11 mouse cellular contexts compared by ENCODE assay signal in the genomic region with DNA sequence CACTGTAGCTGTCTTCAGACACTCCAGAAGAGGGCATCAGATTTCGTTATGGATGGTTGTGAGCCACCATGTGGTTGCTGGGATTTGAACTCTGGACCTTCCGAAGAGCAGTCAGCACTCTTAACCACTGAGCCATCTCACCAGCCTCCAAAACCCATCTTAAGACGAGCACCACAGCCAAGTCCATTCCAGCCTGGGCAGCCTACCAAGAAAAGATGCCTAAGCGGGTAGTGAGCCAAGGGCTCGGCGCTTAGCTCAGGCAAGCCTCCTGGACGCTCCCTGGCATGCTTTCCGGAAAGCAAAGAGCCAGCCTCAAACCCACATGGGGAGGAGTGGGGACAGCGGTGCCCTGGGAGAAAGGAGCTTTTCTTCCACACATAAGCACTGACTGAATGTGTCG. TPM values are rescaled to one million over a fixed set of nuclear protein-coding genes. Genes with fewer than 3 reads are reported as not detected.
DNase-seq lines count a peak whose midpoint lies in the region; ATAC-seq lines count a peak whose summit lies in the region.
"Had no signal": no experiment of that assay in that cellular context is flagged by ENCODE, and none has a peak within 500 bp of the region (broad histone marks: within the 10 kb centered on the region; RNA-seq: fewer than 3 reads in every experiment).

No protein-coding gene starts in this region.

- no peak overlapping the region for H3K4me3 ChIP-seq in kidney, embryonic 15.5 days (replicated peaks)

- peak; percentile 38 for DNase-seq in kidney, adult 18-20 months
- DNase-seq in Muller cell, postnatal 12 days (ENCODE audit: inconsistent ontology term) = peak; percentile 80
- DNase-seq in adrenal gland, postnatal 36 days = peak; percentile 28 to 61
- DNase-seq in gastrocnemius, postnatal 25 days = peak; percentile 53
- no peak for DNase-seq in thymus, postnatal 36 days
- DNase-seq in testis, postnatal 10 days (ENCODE audit: low spot score) = no peak
- no peak for DNase-seq in urinary bladder, adult 2 months (ENCODE audit: low spot score)
- DNase-seq: embryo, embryonic 11 days had no signal

- H3K9me3 ChIP-seq in kidney, embryonic 15.5 days (replicated peaks) = no peaks in the 10 kb centered on the region

- H3K4me2 ChIP-seq in kidney, embryonic 15.5 days = no peak overlapping the region

- WGBS in kidney, embryonic 15.5 days = 88% methylated on average over 10 of the region's 10 CpGs

- no peaks in the 10 kb centered on the region for H3K36me3 ChIP-seq in kidney, embryonic 15.5 days

- no peaks in the 10 kb centered on the region for H3K27me3 ChIP-seq in kidney, embryonic 15.5 days

- ATAC-seq in kidney, embryonic 15.5 days (replicated peaks; ENCODE audit: low FRiP score) = no peak

- no peak overlapping the region for H3K9ac ChIP-seq in kidney, embryonic 15.5 days

- no peak overlapping the region for H3K27ac ChIP-seq in kidney, embryonic 15.5 days
- H3K27ac ChIP-seq: macrophage had no signal

- H3K4me1 ChIP-seq in kidney, embryonic 15.5 days = peaks cover 8% of the 10 kb centered on the region

RNA-seq across cellular contexts. Expression of gene Accsl, which starts 43.0 kb away (rescaled TPM):
- polyA plus RNA-seq in kidney, embryonic 15.5 days (2015; fragmentation: Nextera tagmentation; extraction: Ambion mirVana) = not detected in 2 replicates
- total RNA-seq in adrenal gland, postnatal 36 days (2021) = under 1 TPM in 1 of 2 experiments, not detected in 1; 0.86 TPM
- total RNA-seq in gastrocnemius, postnatal 25 days (2021) = not detected
- 0.06 and 0.10 TPM in 2 replicates for polyA plus RNA-seq in urinary bladder, adult 2 months (2012; rRNA removed)
- total RNA-seq: gastrocnemius, postnatal 4 days had no signal
- polyA plus RNA-seq: macrophage had no signal

RNA-seq across cellular contexts. Expression of gene Gm13889, which starts 45.1 kb away (rescaled TPM):
- polyA plus RNA-seq in kidney, embryonic 15.5 days (2015; fragmentation: Nextera tagmentation; extraction: Ambion mirVana) = 9.2 and 11.1 TPM in 2 replicates
- 10 to 100 TPM; 30.9 to 72.6 TPM for total RNA-seq in adrenal gland, postnatal 36 days (2021)
- total RNA-seq in gastrocnemius, postnatal 25 days (2021) = 1 to 10 TPM; 8.3 to 8.8 TPM
- polyA plus RNA-seq in urinary bladder, adult 2 months (2012; rRNA removed) = 48.1 and 49.8 TPM in 2 replicates
- polyA plus RNA-seq: macrophage had no signal

Comparison
In these comparisons a context has a peak if more than half of its experiments do, and no peak if none do; other contexts are left out.
1. DNase-seq: peak in kidney, adult 18-20 months (single experiment), Muller cell, postnatal 12 days (single experiment), adrenal gland, postnatal 36 days (2 of 2) and gastrocnemius, postnatal 25 days (single experiment); none in thymus, postnatal 36 days (0 of 2), testis, postnatal 10 days (single experiment) and urinary bladder, adult 2 months (single experiment).